Mouse (Mus musculus): Measurements from ENCODE around the gene Slc9a9. TPM values are rescaled to one million over a fixed set of nuclear protein-coding genes. Genes with fewer than 3 reads are reported as not detected.

The Slc9a9 gene
- polyA plus RNA-seq, 1 experiment from 2014 or later: 2.2 TPM

GRCm38 (mm10) chr9:94839204-94839603 is 169.5 kb downstream of the Slc9a9 start:
- no peak for ATAC-seq (ENCODE audit: insufficient number of reproducible peaks, insufficient read depth, low FRiP score, low TSS enrichment, low read depth)
- Histone ChIP-seq H3K4me3 (replicated peaks) (no peak overlapping the region), H3K4me2 (no peak overlapping the region), H3K27ac (no peak overlapping the region), H3K36me3 (no peaks in the 10 kb centered on the region), H3K4me1 (replicated peaks) (no peaks in the 10 kb centered on the region; the same call in 1 of the 2 replicates), H3K9me3 (no peaks in the 10 kb centered on the region), H3K9ac (replicated peaks) (no peak overlapping the region), H3K27me3 (no peaks in the 10 kb centered on the region)
- WGBS: 87% methylated on average over 11 of the region's 11 CpGs

- whole genome bisulfite sequencing: 44% methylated on average over 5 of the region's 5 CpGs
- no peak overlapping the region for H3K27ac ChIP-seq
- ATAC-seq (ENCODE audit: insufficient number of reproducible peaks, insufficient read depth, low FRiP score, low TSS enrichment, low read depth): no peak
- H3K27me3 ChIP-seq: no peaks in the 10 kb centered on the region
- H3K9me3 ChIP-seq: no peaks in the 10 kb centered on the region
- H3K4me3 ChIP-seq (replicated peaks): no peak overlapping the region
- no peak overlapping the region for H3K9ac ChIP-seq (replicated peaks)
- no peaks in the 10 kb centered on the region; the same call in none of the 2 replicates for H3K4me1 ChIP-seq (replicated peaks)
- H3K36me3 ChIP-seq: no peaks in the 10 kb centered on the region
- no peak overlapping the region for H3K4me2 ChIP-seq
Observed at GRCm38 (mm10) chr9:94840398-94840797, 170.7 kb downstream of the Slc9a9 start.

DNA sequence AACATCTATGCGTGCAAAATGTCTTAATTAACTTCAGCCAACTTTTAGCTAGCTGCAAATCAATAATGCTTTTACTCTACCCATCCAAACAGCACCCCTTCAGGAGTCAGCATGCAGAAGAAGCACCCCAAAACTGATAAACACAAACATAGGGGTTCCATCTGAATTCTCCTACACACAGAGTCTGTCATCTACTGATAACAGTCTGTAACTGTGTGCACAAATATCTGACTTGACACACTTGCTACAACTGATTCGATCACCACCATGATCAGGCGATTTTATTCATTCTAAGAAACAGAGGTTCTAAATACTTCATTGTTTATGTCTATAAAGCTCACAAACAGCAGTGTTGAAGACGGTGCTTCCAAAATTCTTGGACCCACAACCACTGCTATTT is 171.3 kb downstream of the Slc9a9 start:
- Histone ChIP-seq H3K4me3 (replicated peaks) (no peak overlapping the region), H3K27ac (no peak overlapping the region), H3K9me3 (no peaks in the 10 kb centered on the region), H3K27me3 (no peaks in the 10 kb centered on the region), H3K4me2 (no peak overlapping the region), H3K9ac (replicated peaks) (no peak overlapping the region), H3K4me1 (replicated peaks) (no peaks in the 10 kb centered on the region; the same call in none of the 2 replicates), H3K36me3 (no peaks in the 10 kb centered on the region)
- no peak for ATAC-seq (ENCODE audit: insufficient number of reproducible peaks, insufficient read depth, low FRiP score, low TSS enrichment, low read depth)
- 83% methylated on average over 4 of the region's 4 CpGs for WGBS

- H3K4me2 ChIP-seq: no peak overlapping the region
- no peaks in the 10 kb centered on the region; the same call in none of the 2 replicates for H3K4me1 ChIP-seq (replicated peaks)
- H3K27ac ChIP-seq: no peak overlapping the region
- no peaks in the 10 kb centered on the region for H3K9me3 ChIP-seq
- ATAC-seq (ENCODE audit: insufficient number of reproducible peaks, insufficient read depth, low FRiP score, low TSS enrichment, low read depth): no peak
- no peak overlapping the region for H3K9ac ChIP-seq (replicated peaks)
- 88% methylated on average over 3 of the region's 3 CpGs for WGBS
- no peaks in the 10 kb centered on the region for H3K27me3 ChIP-seq
- no peaks in the 10 kb centered on the region for H3K36me3 ChIP-seq
- no peak overlapping the region for H3K4me3 ChIP-seq (replicated peaks)
Observed at GRCm38 (mm10) chr9:94844176-94844575, 174.5 kb downstream of the Slc9a9 start.

DNA sequence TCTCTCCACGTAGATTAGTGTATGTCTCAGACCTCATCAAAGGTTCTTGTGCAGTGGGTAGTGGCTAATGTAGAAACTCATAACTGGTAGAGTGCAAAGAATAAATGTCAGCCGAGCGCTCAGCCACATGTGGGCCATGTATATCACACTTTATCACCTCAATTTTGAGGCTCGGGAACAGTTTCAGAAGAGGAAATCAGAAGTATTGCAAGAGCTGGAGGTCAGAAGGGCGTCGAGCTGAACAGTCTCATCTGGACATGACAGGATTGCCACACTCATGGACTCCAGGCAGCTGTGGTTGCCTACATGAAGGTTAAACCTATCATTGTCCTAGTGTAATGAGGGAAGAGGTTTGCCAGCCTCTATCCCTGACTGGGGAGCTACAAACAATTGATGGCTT is 177.9 kb downstream of the Slc9a9 start:
- Histone ChIP-seq H3K4me3 (replicated peaks) (no peak overlapping the region), H3K36me3 (no peaks in the 10 kb centered on the region), H3K4me2 (no peak overlapping the region), H3K4me1 (replicated peaks) (no peaks in the 10 kb centered on the region; the same call in 1 of the 2 replicates), H3K27ac (no peak overlapping the region), H3K27me3 (no peaks in the 10 kb centered on the region), H3K9ac (replicated peaks) (no peak overlapping the region), H3K9me3 (no peaks in the 10 kb centered on the region)
- no peak for ATAC-seq (ENCODE audit: insufficient number of reproducible peaks, insufficient read depth, low FRiP score, low TSS enrichment, low read depth)
- WGBS: 88% methylated on average over 6 of the region's 6 CpGs

DNA sequence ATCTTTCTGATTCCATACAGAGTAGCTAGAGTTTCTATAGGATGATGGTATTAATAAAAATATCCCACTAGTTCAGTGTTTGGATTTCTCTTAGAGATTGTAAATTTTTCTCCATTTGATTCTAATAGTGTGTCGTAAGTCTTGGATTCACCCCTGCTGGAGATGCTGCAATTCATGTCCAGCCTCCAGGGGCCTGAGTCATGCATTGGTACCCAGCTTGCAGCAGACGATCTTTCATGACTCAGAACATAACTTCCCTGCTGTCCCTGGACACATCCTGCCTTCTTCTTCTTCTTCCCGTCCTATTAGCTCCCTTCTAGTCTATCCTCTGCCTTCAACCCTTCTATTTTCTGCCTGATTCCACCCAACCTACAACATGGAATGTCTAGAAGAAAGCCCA is 181.8 kb downstream of the Slc9a9 start:
- no peaks in the 10 kb centered on the region for H3K9me3 ChIP-seq
- ATAC-seq (ENCODE audit: insufficient number of reproducible peaks, insufficient read depth, low FRiP score, low TSS enrichment, low read depth): no peak
- no peaks in the 10 kb centered on the region for H3K27me3 ChIP-seq
- H3K36me3 ChIP-seq: no peaks in the 10 kb centered on the region
- H3K4me1 ChIP-seq (replicated peaks): no peaks in the 10 kb centered on the region
- H3K27ac ChIP-seq: no peak overlapping the region
- H3K4me2 ChIP-seq: no peak overlapping the region
- no peak overlapping the region for H3K4me3 ChIP-seq (replicated peaks)
- 73% methylated on average over 3 of the region's 3 CpGs for WGBS
- H3K9ac ChIP-seq (replicated peaks): no peak overlapping the region

GRCm38 (mm10) chr9:94856093-94856492 is 186.4 kb downstream of the Slc9a9 start:
- 60% methylated on average over 3 of the region's 3 CpGs for WGBS

GRCm38 (mm10) chr9:94868557-94868956 is 198.8 kb downstream of the Slc9a9 start:
- peaks cover 5% of the 10 kb centered on the region; the same call in 1 of the 2 replicates for H3K9me3 ChIP-seq
- no peak for ATAC-seq (ENCODE audit: insufficient number of reproducible peaks, insufficient read depth, low FRiP score, low TSS enrichment, low read depth)

More at GRCm38 (mm10) chr9:94856093-94856492, 186.4 kb downstream of the Slc9a9 start:
- ATAC-seq (ENCODE audit: insufficient number of reproducible peaks, insufficient read depth, low FRiP score, low TSS enrichment, low read depth): no peak
- no peaks in the 10 kb centered on the region for H3K9me3 ChIP-seq
- H3K9ac ChIP-seq (replicated peaks): no peak overlapping the region
- no peak overlapping the region for H3K27ac ChIP-seq
- H3K36me3 ChIP-seq: no peaks in the 10 kb centered on the region
- H3K4me3 ChIP-seq (replicated peaks): no peak overlapping the region
- no peak overlapping the region for H3K4me2 ChIP-seq
- no peaks in the 10 kb centered on the region for H3K27me3 ChIP-seq
- no peaks in the 10 kb centered on the region for H3K4me1 ChIP-seq (replicated peaks)

GRCm38 (mm10) chr9:94869023-94869799 is 199.5 kb downstream of the Slc9a9 start:
- Histone ChIP-seq H3K4me2 (no peak overlapping the region), H3K27me3 (no peaks in the 10 kb centered on the region), H3K9me3 (peaks cover 5% of the 10 kb centered on the region; the same call in 1 of the 2 replicates), H3K36me3 (no peaks in the 10 kb centered on the region), H3K9ac (replicated peaks) (no peak overlapping the region), H3K4me3 (replicated peaks) (no peak overlapping the region), H3K27ac (no peak overlapping the region), H3K4me1 (replicated peaks) (no peaks in the 10 kb centered on the region)
- 67% methylated on average over 4 of the region's 4 CpGs for whole genome bisulfite sequencing
- no peak for ATAC-seq (ENCODE audit: insufficient number of reproducible peaks, insufficient read depth, low FRiP score, low TSS enrichment, low read depth)

More at GRCm38 (mm10) chr9:94868557-94868956, 198.8 kb downstream of the Slc9a9 start:
- no peak overlapping the region for H3K4me2 ChIP-seq
- H3K36me3 ChIP-seq: no peaks in the 10 kb centered on the region
- WGBS: 71% methylated on average over 1 of the region's 1 CpGs
- no peak overlapping the region for H3K4me3 ChIP-seq (replicated peaks)
- no peaks in the 10 kb centered on the region for H3K27me3 ChIP-seq
- H3K27ac ChIP-seq: no peak overlapping the region
- no peak overlapping the region for H3K9ac ChIP-seq (replicated peaks)
- H3K4me1 ChIP-seq (replicated peaks): no peaks in the 10 kb centered on the region

DNA sequence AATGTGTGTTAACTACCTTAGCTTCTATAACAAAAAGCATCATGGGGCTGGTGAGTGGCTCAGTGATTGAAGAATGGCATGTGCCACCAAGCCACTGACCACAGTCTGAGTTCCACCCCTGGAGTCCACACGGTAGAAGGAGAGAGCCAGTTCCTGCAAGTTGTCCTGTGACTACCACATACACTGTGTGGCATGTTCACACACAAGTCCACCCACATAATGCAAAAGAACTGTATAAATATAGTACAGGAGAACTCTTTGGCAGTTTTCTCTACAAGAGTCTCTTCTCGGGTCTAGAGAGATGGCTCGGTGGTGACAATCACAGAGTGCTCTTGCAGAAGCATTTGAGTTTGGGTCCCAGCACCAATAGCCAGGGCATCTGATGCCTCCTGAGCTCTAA is 212.8 kb downstream of the Slc9a9 start:
- no peak for ATAC-seq (ENCODE audit: insufficient number of reproducible peaks, insufficient read depth, low FRiP score, low TSS enrichment, low read depth)

DNA sequence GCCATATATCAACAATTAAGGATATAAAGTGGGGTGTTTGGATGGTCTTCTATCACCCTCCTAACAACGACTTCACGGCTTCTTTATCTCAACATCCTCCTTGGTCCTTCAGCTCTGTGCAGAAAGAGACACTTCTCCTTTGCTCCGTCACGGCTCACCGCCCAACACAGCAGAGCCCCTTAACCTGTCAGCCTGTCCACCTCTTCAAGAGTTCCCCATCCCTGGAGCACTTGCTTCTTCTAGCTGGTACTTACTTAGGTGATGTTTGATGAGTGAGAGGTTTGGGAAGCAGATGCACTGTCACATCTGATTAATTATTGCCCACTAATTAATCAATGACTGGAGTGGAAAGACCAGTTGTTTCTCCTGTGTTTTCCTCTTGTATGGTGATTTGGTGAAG is 213.7 kb downstream of the Slc9a9 start:
- no peak overlapping the region for H3K4me3 ChIP-seq (replicated peaks)
- H3K4me1 ChIP-seq (replicated peaks): no peaks in the 10 kb centered on the region
- ATAC-seq (ENCODE audit: insufficient number of reproducible peaks, insufficient read depth, low FRiP score, low TSS enrichment, low read depth): no peak
- 90% methylated on average over 5 of the region's 5 CpGs for WGBS
- H3K4me2 ChIP-seq: no peak overlapping the region
- H3K27ac ChIP-seq: no peak overlapping the region
- H3K9me3 ChIP-seq: no peaks in the 10 kb centered on the region
- H3K36me3 ChIP-seq: no peaks in the 10 kb centered on the region
- no peaks in the 10 kb centered on the region for H3K27me3 ChIP-seq
- no peak overlapping the region for H3K9ac ChIP-seq (replicated peaks)

More for the DNA sequence above, 212.8 kb downstream of the Slc9a9 start:
- no peaks in the 10 kb centered on the region for H3K27me3 ChIP-seq
- H3K27ac ChIP-seq: no peak overlapping the region
- 97% methylated on average over 3 of the region's 3 CpGs for WGBS
- H3K4me3 ChIP-seq (replicated peaks): no peak overlapping the region
- H3K4me1 ChIP-seq (replicated peaks): no peaks in the 10 kb centered on the region
- H3K9ac ChIP-seq (replicated peaks): no peak overlapping the region
- no peak overlapping the region for H3K4me2 ChIP-seq
- H3K9me3 ChIP-seq: no peaks in the 10 kb centered on the region
- no peaks in the 10 kb centered on the region for H3K36me3 ChIP-seq

DNA sequence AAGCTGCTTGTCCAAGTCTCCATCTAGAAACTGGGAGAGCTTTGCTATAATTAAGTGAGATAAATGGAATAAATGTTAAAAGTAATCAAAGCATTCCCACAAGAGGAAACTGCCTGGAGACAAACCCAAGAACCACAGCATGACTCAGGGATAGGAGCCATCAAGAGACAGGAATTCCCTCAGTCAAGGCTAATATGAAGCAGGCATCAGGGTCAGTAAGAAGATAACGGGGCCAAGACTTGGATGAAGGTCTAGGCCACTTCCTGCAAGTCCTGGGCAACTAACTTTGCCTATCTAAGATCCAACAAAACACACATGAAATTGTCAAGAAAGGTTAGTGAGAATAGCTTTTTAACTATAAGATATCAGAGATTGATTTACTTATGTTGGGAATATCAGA is 215.4 kb downstream of the Slc9a9 start:
- Histone ChIP-seq H3K4me3 (replicated peaks) (no peak overlapping the region), H3K4me1 (replicated peaks) (no peaks in the 10 kb centered on the region), H3K27me3 (no peaks in the 10 kb centered on the region), H3K9ac (replicated peaks) (no peak overlapping the region), H3K4me2 (no peak overlapping the region), H3K9me3 (no peaks in the 10 kb centered on the region), H3K27ac (no peak overlapping the region), H3K36me3 (no peaks in the 10 kb centered on the region)
- 73% methylated on average over 1 of the region's 1 CpGs for WGBS
- no peak for ATAC-seq (ENCODE audit: insufficient number of reproducible peaks, insufficient read depth, low FRiP score, low TSS enrichment, low read depth)

All from limb, embryonic 12.5 days (tissue).